Mouse (Mus musculus): ENCODE data around the gene Ccdc120. TPM values are rescaled to one million over a fixed set of nuclear protein-coding genes. Genes with fewer than 3 reads are reported as not detected.
"Not testable (repeated sequence)": the region's sequence is repeated elsewhere in the genome, so short reads cannot be mapped to it uniquely, and the experiment has no call there.

Ccdc120 gene
- total and polyA plus RNA-seq, 2 experiments from 2014 or later, result 0.92 to 1.8 TPM

DNA sequence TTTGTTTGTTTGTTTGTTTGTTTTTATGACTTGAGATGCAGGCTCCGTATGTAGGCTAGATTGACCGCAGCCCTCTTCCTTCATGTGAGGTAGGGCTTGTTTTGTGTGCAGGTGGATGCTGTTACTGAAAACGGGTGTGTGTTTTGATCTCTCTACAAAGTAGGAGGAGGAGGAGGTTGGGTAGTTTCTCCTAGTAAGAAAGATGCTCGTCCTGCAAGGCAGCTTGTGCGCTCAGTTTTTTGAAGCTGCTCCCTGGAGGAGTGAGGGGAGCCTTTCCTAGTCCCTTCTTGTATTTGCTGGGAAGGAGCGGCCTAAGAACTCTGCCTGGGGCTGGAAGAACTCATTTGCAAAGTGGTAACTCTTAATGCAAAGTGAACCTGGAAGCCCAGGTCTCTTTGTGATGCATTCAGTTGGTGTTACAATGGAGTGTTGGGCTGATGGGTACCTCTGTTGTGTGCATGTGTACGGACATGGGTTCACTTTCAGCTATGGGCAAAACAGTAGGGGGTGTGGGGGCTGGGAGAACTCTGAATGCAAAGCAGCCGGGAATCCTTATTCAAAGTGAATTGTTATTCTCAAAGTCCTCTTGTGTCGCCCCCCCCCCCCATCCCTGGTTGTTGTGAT, 14.1 kb upstream of the Ccdc120 start:
- 31% methylated on average over 9 of the region's 9 CpGs for WGBS
- Histone ChIP-seq H3K4me2 (ENCODE audit: low read depth, low read length) (peak overlapping the region; percentile 65), H3K9ac (replicated peaks; ENCODE audit: low read depth, low read length) (no peak overlapping the region), H3K27me3 (ENCODE audit: control insufficient read depth, insufficient read depth, low read length) (no peaks in the 10 kb centered on the region), H3K4me3 (ENCODE audit: low read depth, low read length) (peak overlapping the region; percentile 76; the same call in 1 of the 2 replicates), H3K9me3 (replicated peaks; ENCODE audit: control insufficient read depth, low read length) (no peaks in the 10 kb centered on the region), H3K36me3 (replicated peaks; ENCODE audit: control insufficient read depth, insufficient read depth, low read length) (peaks cover 17% of the 10 kb centered on the region; the same call in 1 of the 2 replicates), H3K4me1 (ENCODE audit: control insufficient read depth, insufficient read depth) (no peaks in the 10 kb centered on the region), H3K27ac (ENCODE audit: low read depth) (no peak overlapping the region)
- TF ChIP-seq CTCF (IDR thresholded peaks at IDR 0.05; ENCODE audit: low read depth), result no peak
- no peak for TF ChIP-seq EP300 (IDR thresholded peaks at IDR 0.05; ENCODE audit: low read depth)
- DNase-seq (ENCODE audit: low spot score) (no peak), ATAC-seq (ENCODE audit: insufficient read depth, low read depth) (no peak)

DNA sequence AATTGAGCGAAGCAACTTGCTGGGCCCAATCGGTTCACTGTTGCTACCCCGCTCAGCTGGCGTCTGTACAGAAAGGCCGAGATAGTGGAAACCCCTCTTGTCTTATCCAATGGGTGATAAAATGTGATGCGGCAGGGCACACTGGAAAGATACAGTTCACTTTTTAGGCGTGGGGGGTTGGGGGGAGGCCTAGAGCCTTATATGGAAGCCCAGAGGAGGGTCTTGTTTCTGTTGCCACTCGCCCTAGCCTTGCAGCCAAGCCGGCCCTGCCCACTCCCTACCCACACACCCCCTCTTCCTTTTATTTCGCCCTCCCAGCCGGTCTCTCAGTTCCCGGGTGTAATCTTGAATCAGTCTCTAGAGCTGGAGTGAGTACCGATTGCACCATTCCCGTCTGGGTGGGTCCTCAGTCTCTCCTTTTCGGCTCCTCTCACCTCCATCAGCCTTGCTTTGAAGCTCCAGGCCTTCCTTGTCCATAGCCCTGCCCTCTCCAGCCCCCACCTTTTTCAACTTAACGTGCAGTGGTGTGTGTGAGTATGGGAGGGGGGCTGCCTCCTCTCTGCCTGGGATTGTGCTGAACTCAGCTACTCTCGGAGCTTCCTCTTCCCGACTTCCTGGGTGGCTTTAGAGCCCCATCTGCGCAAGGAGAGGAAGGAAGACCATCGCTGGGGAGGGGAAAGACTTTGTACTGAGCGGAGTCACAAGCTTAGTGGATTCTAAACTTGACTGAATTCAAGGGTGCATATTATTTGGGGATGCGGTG, 13.1 kb upstream of the Ccdc120 start:
- peak overlapping the region; percentile 68 for H3K9ac ChIP-seq (replicated peaks; ENCODE audit: low read depth, low read length)
- peak overlapping the region; percentile 85; the same call in 1 of the 2 replicates for H3K27ac ChIP-seq (ENCODE audit: low read depth)
- no peaks in the 10 kb centered on the region for H3K27me3 ChIP-seq (ENCODE audit: control insufficient read depth, insufficient read depth, low read length)
- H3K4me3 ChIP-seq (ENCODE audit: low read depth, low read length), result peak overlapping the region; percentile 76
- no peaks in the 10 kb centered on the region for H3K9me3 ChIP-seq (replicated peaks; ENCODE audit: control insufficient read depth, low read length)
- peaks cover 11% of the 10 kb centered on the region; the same call in 1 of the 2 replicates for H3K36me3 ChIP-seq (replicated peaks; ENCODE audit: control insufficient read depth, insufficient read depth, low read length)
- H3K4me1 ChIP-seq (ENCODE audit: control insufficient read depth, insufficient read depth), result no peaks in the 10 kb centered on the region
- TF ChIP-seq EP300 (IDR thresholded peaks at IDR 0.05; ENCODE audit: low read depth) (no peak), CTCF (IDR thresholded peaks at IDR 0.05; ENCODE audit: low read depth) (no peak)
- no peak for DNase-seq (ENCODE audit: low spot score)
- 16% methylated on average over 20 of the region's 22 CpGs for WGBS
- no peak for ATAC-seq (ENCODE audit: insufficient read depth, low read depth)
- peak overlapping the region; percentile 65 for H3K4me2 ChIP-seq (ENCODE audit: low read depth, low read length)

DNA sequence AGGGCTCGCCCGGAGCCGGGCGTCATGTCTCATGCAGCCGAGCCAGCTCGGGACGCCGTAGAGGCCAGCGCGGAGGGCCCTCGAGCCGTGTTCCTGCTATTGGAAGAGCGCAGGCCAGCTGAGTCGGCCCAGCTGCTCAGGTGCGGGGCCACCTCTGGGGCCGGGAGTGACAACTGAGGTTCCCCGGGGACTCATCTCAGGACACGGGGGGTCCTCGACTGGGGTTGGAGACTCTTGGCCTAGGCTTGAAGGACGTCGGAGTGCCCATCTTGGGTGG, 12.2 kb upstream of the Ccdc120 start:
- H3K4me3 ChIP-seq (ENCODE audit: low read depth, low read length), result peak overlapping the region; percentile 76
- TF ChIP-seq EP300 (IDR thresholded peaks at IDR 0.05; ENCODE audit: low read depth), result no peak
- H3K9ac ChIP-seq (replicated peaks; ENCODE audit: low read depth, low read length), result peak overlapping the region; percentile 68
- no peaks in the 10 kb centered on the region for H3K27me3 ChIP-seq (ENCODE audit: control insufficient read depth, insufficient read depth, low read length)
- peak overlapping the region; percentile 65 for H3K4me2 ChIP-seq (ENCODE audit: low read depth, low read length)
- peak; percentile 2 for ATAC-seq (ENCODE audit: insufficient read depth, low read depth)
- H3K9me3 ChIP-seq (replicated peaks; ENCODE audit: control insufficient read depth, low read length), result no peaks in the 10 kb centered on the region
- no peaks in the 10 kb centered on the region for H3K4me1 ChIP-seq (ENCODE audit: control insufficient read depth, insufficient read depth)
- H3K36me3 ChIP-seq (replicated peaks; ENCODE audit: control insufficient read depth, insufficient read depth, low read length), result peaks cover 6% of the 10 kb centered on the region; the same call in 1 of the 2 replicates
- peak overlapping the region; percentile 85 for H3K27ac ChIP-seq (ENCODE audit: low read depth)
- WGBS, result 13% methylated on average over 21 of the region's 21 CpGs
- DNase-seq (ENCODE audit: low spot score), result no peak

DNA sequence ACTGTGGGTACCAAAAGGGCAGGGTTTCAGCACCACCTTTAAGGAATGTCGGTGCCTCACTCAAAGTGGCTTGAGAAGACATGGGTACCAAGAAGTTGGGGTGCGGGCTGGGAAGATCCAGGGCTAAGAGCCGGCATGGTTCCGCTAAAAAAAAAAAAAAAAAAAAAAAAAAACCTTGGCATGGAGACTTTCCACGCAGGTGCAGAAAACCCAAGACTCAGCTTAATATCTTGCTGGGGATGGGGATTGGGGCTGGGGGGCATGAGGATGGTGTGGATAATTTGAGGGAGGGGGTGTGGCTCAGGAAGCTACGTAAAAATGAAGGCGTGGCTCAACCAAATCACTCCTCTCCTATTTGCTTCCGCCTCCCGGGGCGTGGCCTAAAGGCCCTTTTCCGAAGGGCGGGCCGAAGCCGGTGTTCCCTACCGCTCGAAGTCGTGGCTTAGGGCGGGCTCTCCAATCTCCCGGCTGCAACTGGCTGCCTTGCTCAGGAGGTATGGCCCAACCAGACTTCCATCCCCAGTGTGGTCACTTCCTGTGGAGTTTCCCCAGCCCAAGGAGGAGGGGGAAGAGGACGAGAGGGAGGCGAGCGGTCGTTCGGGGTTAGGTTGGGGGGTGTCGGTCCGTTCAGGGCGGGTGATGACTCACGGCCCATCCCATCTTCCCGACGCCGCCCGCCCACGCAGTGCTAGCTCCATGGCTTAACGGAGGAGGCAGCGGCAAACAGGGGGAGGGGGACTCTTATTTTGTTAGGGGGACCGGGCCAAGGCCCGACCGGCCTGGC, 11.6 kb upstream of the Ccdc120 start, which contains the start of gene Tfe3:
TSS of gene Tfe3 (plus strand) at position 424 of the 784 bp plus-strand sequence.
- 10% methylated on average over 38 of the region's 38 CpGs for WGBS
- peak within 1 kb of the TSS; percentile 65 for H3K4me2 ChIP-seq (ENCODE audit: low read depth, low read length)
- peak within 1 kb of the TSS; percentile 85 for H3K27ac ChIP-seq (ENCODE audit: low read depth)
- H3K4me1 ChIP-seq (ENCODE audit: control insufficient read depth, insufficient read depth), result no peaks in the 10 kb centered on the region
- H3K9me3 ChIP-seq (replicated peaks; ENCODE audit: control insufficient read depth, low read length), result no peaks in the 10 kb centered on the region
- TF ChIP-seq EP300 (IDR thresholded peaks at IDR 0.05; ENCODE audit: low read depth) (no peak), CTCF (IDR thresholded peaks at IDR 0.05; ENCODE audit: low read depth) (no peak)
- H3K27me3 ChIP-seq (ENCODE audit: control insufficient read depth, insufficient read depth, low read length), result no peaks in the 10 kb centered on the region
- H3K4me3 ChIP-seq (ENCODE audit: low read depth, low read length), result peak within 1 kb of the TSS; percentile 76
- H3K36me3 ChIP-seq (replicated peaks; ENCODE audit: control insufficient read depth, insufficient read depth, low read length), result 0 out of 2 replicates have a peak, but pooled peaks cover under 1% of the 10 kb centered on the region
- peak within 1 kb of the TSS; percentile 68 for H3K9ac ChIP-seq (replicated peaks; ENCODE audit: low read depth, low read length)
- ATAC-seq (ENCODE audit: insufficient read depth, low read depth), result peak; percentile 97
- peak; percentile 95 for DNase-seq (ENCODE audit: low spot score)

DNA sequence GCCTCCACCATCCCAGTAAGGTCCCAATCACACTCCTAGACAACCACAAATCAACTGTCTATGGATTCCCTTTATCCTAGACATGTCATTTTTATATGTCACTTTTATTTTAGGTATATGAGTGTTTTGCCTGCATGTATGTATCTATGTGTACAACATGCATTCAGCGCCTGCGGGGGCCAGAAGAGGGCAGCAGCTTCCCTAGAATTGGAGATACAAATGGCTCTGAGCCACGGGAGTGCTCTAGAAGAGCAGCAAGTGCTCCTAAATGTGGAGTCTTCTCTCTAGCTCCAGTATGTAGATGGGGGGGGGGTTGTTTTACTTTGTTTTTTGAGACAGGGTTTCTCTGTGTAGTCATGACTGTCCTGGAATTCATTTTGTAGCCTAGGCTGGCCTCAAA, 2.9 kb upstream of the Ccdc120 start:
- not testable (repeated sequence) for H3K9me3 ChIP-seq (replicated peaks; ENCODE audit: control insufficient read depth, low read length); H3K36me3 ChIP-seq (replicated peaks; ENCODE audit: control insufficient read depth, insufficient read depth, low read length); H3K27ac ChIP-seq (ENCODE audit: low read depth); H3K4me1 ChIP-seq (ENCODE audit: control insufficient read depth, insufficient read depth); H3K4me3 ChIP-seq (ENCODE audit: low read depth, low read length); ATAC-seq (ENCODE audit: insufficient read depth, low read depth); H3K9ac ChIP-seq (replicated peaks; ENCODE audit: low read depth, low read length); H3K27me3 ChIP-seq (ENCODE audit: control insufficient read depth, insufficient read depth, low read length); H3K4me2 ChIP-seq (ENCODE audit: low read depth, low read length); DNase-seq (ENCODE audit: low spot score)
- TF ChIP-seq CTCF (IDR thresholded peaks at IDR 0.05; ENCODE audit: low read depth), result peak; percentile 25
- WGBS, result 14% methylated on average over 3 of the region's 3 CpGs
